Mouse (Mus musculus): ENCODE results near the gene Mex3a. TPM values are rescaled to one million over a fixed set of nuclear protein-coding genes. Genes with fewer than 3 reads are reported as not detected.

Mex3a gene
- total and polyA plus RNA-seq, 3 experiments = 1.1 to 4.9 (median 2.5) TPM

DNA sequence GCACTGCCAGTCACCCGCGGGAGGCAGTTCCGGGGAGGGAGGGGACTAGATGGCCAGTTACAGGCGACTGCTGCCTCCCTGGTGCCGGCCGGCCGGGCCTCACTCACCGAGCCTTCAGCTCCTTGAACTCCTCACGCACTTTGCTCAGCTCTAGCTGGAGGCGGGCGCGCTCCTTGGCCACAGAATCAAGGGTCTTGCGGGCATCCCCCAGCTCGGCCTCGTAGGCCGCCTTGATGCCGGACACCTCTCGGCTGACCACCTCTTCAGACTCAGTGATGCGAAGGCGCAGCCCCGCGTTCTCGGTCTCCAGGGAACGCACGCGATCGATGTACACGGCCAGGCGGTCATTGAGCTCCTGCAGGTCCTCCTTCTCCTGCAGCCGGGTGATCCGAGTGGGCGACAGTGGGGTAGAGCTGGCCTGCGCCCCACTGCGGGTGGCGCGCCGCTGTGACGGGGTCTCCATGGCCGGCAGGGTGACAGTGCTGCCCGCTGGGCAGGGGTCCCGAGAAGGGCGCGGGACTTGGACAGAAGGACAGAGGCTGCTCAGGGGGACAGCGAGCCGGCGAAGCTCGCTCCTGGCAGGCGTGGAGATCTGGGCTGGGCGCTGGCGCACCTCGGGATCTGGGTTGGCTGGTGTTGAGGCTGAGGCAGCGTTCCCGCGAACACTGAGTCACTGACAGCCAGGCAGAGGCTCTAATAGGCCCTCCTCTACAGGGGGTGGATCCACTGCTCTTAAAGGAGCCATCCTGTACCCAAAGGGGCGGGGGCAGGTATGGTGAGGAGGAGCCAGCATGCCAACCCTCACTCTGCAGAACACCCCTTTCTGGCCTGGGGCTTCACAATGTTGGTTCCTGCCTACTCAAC is 29.3 kb upstream of the Mex3a start:
- no peaks in the 10 kb centered on the region for H3K9me3 ChIP-seq (replicated peaks; ENCODE audit: low read length)
- H3K79me2 ChIP-seq (replicated peaks; ENCODE audit: control insufficient read depth, extremely low read depth, insufficient read depth, poor library complexity, severe bottlenecking) = no peaks in the 10 kb centered on the region; the same call in 1 of the 2 replicates
- H3K27ac ChIP-seq (ENCODE audit: insufficient read depth, low read depth) = no peak overlapping the region
- peak overlapping the region; percentile 79 for H3K4me2 ChIP-seq (ENCODE audit: insufficient read depth, low read depth, poor library complexity, severe bottlenecking)
- dilution Hi-C loops (cut with MboI; ENCODE audit: extremely low pct_ligation_motif_present, extremely low pct_unique_long_range_greater_than_20kb, low sequenced_read_pairs) (no loop called here), in situ Hi-C loops (cut with MboI; ENCODE audit: low pct_ligation_motif_present, low pct_unique_long_range_greater_than_20kb, low sequenced_read_pairs) (no loop called here)
- peak; percentile 93 for TF ChIP-seq MAZ (IDR thresholded peaks at IDR 0.05; ENCODE audit: low read depth, low read length)
- no peak for TF ChIP-seq RAD21 (IDR thresholded peaks at IDR 0.05; ENCODE audit: low read depth, low read length)
- TF ChIP-seq ELF1 (IDR thresholded peaks at IDR 0.05; ENCODE audit: low read depth, low read length) = no peak
- peak; percentile 90 for TF ChIP-seq TBP (conservative IDR thresholded peaks at IDR 0.05; ENCODE audit: low read depth, low read length)
- TF ChIP-seq KAT2A (IDR thresholded peaks at IDR 0.05; ENCODE audit: insufficient replicate concordance, low read length) = 0 out of 2 replicates have a peak, but pooled peaks have one; percentile 21
- peak; percentile 48; the same call in 1 of the 2 replicates for TF ChIP-seq MXI1 (IDR thresholded peaks at IDR 0.05; ENCODE audit: low read depth, low read length)
- peak; percentile 46; the same call in 1 of the 2 replicates for TF ChIP-seq TCF12 (IDR thresholded peaks at IDR 0.05; ENCODE audit: low read depth, low read length)
- no peak; the same call in 1 of the 2 replicates for TF ChIP-seq POLR2AphosphoS2 (IDR thresholded peaks at IDR 0.05; ENCODE audit: low read depth, low read length)
- TF ChIP-seq ZMIZ1 (IDR thresholded peaks at IDR 0.05; ENCODE audit: low read depth, low read length) = peak; percentile 80
- no peak for TF ChIP-seq MEF2A (IDR thresholded peaks at IDR 0.05; ENCODE audit: borderline replicate concordance, low read depth, low read length)
- TF ChIP-seq SMC3 (IDR thresholded peaks at IDR 0.05; ENCODE audit: low read depth, low read length) = no peak
- TF ChIP-seq CHD1 (IDR thresholded peaks at IDR 0.05; ENCODE audit: low read depth, low read length) = no peak
- TF ChIP-seq NELFE (IDR thresholded peaks at IDR 0.05; ENCODE audit: low read depth, low read length) = peak; percentile 72; the same call in 1 of the 2 replicates
- no peak for TF ChIP-seq RCOR1 (conservative IDR thresholded peaks at IDR 0.05; ENCODE audit: low read depth, low read length)
- no peak for TF ChIP-seq BHLHE40 (IDR thresholded peaks at IDR 0.05; ENCODE audit: low read depth, low read length)
- no peak; the same call in 1 of the 2 replicates for TF ChIP-seq MAFK (IDR thresholded peaks at IDR 0.05; ENCODE audit: insufficient replicate concordance, low read length)
- peak; percentile 32 for TF ChIP-seq HCFC1 (IDR thresholded peaks at IDR 0.05; ENCODE audit: low read depth, low read length)
- TF ChIP-seq MAX (IDR thresholded peaks at IDR 0.05; ENCODE audit: low read length) = peak; percentile 58
- peak; percentile 73 for TF ChIP-seq SIN3A (IDR thresholded peaks at IDR 0.05; ENCODE audit: low read length)
- TF ChIP-seq POLR2A (IDR thresholded peaks at IDR 0.05; ENCODE audit: low read depth, low read length) = peak; percentile 89
- H3K36me3 ChIP-seq (replicated peaks in 1 of 2; ENCODE audit: control insufficient read depth in 1 of 2, insufficient read depth in 1 of 2, low read length in 1 of 2) = peaks cover 0 to 6% of the 10 kb centered on the region in 2 experiments
- H3K9ac ChIP-seq (ENCODE audit: insufficient read depth, low read depth) = peak overlapping the region; percentile 64
- DNase-seq (ENCODE audit: extremely low read depth) = peak; percentile 87
- H3K27me3 ChIP-seq (replicated peaks) = peaks cover 10% of the 10 kb centered on the region
- H3K4me1 ChIP-seq (ENCODE audit: control insufficient read depth in 1 of 2, insufficient read depth in 2 of 2) = peaks cover 10 to 60% of the 10 kb centered on the region in 2 experiments
- H3K4me3 ChIP-seq (replicated peaks in 1 of 3; ENCODE audit: low read depth in 2 of 3, low read length in 2 of 3, poor library complexity in 1 of 3) = peak overlapping the region; percentile 62 to 87 (median 87)

Data from CH12.LX (cell line).